Mouse (Mus musculus) stomach, embryonic 14.5 days (tissue): ENCODE results near the gene Gm1330. TPM values are rescaled to one million over a fixed set of nuclear protein-coding genes. Genes with fewer than 3 reads are reported as not detected.
"Not testable (repeated sequence)": the region's sequence is repeated elsewhere in the genome, so short reads cannot be mapped to it uniquely, and the experiment has no call there.

Experiments
- ATAC-seq: fragments of 200-750 bp; cut with Nextera tagmentation; 2 replicates; pipeline ENCODE4 v1.8.0; 2017; ENCODE audit warnings: low read depth, moderate TSS enrichment; ENCODE audit not compliant: insufficient number of reproducible peaks, insufficient read depth, low FRiP score
- H3K27ac ChIP-seq: fragments of 300-500 bp; sonication (generic); 2 replicates; pipeline ENCODE4 v1.5.1; 2014; ENCODE audit warnings: mild to moderate bottlenecking, low read length, moderate library complexity, mixed read lengths
- H3K27me3 ChIP-seq: fragments of 300-500 bp; sonication (generic); 2 replicates; pipeline ENCODE4 v1.6.1; 2014; ENCODE audit warnings: low read length, control low read depth, mixed read lengths; ENCODE audit not compliant: control insufficient read depth, insufficient read depth
- H3K36me3 ChIP-seq: fragments of 300-500 bp; sonication (generic); 2 replicates; pipeline ENCODE4 v1.6.1; 2014; ENCODE audit warnings: mild to moderate bottlenecking, control low read depth, low read length, moderate library complexity, mixed read lengths; ENCODE audit not compliant: control insufficient read depth, insufficient read depth
- H3K4me1 ChIP-seq: fragments of 300-500 bp; sonication (generic); 2 replicates; pipeline ENCODE4 v1.6.1; 2014; ENCODE audit warnings: low read length, control low read depth, mixed read lengths; ENCODE audit not compliant: control insufficient read depth, insufficient read depth
- H3K4me2 ChIP-seq: fragments of 300-500 bp; sonication (generic); replicated peaks from 2 replicates; pipeline ENCODE4 v1.6.1; 2014; ENCODE audit warnings: low read depth, low read length, control low read depth
- H3K4me3 ChIP-seq: fragments of 300-500 bp; sonication (generic); 2 replicates; pipeline ENCODE4 v1.5.1; 2014; ENCODE audit warnings: low read depth, low read length, control low read depth
- H3K9ac ChIP-seq: fragments of 300-500 bp; sonication (generic); replicated peaks from 2 replicates; pipeline ENCODE4 v1.6.1; 2014; ENCODE audit warnings: low read depth, mild to moderate bottlenecking, control low read depth, low read length, moderate library complexity, mixed read lengths
- H3K9me3 ChIP-seq: fragments of 300-500 bp; sonication (generic); 2 replicates; pipeline ENCODE4 v1.6.1; 2016; ENCODE audit warnings: low read depth, low read length, control low read depth; ENCODE audit not compliant: control insufficient read depth
- WGBS: fragments of 180-500 bp; shearing (Covaris S2); extraction: QIAGEN DNeasy Blood & Tissue Kit; methylation state at CpG from one replicate; pipeline ENCODE4 v1.1.7; 2014; 5-methylcytosine and 5-hydroxymethylcytosine counted together
- polyA plus RNA-seq: library from polyadenylated mRNA; unstranded; fragments of >200 nt; fragmentation: Nextera tagmentation; extraction: Ambion mirVana; gene quantifications from 2 replicates; pipeline ENCODE4 v1.2.1, GENCODE M21; 2014

The Gm1330 gene
- not detected in 2 replicates for polyA plus RNA-seq

DNA sequence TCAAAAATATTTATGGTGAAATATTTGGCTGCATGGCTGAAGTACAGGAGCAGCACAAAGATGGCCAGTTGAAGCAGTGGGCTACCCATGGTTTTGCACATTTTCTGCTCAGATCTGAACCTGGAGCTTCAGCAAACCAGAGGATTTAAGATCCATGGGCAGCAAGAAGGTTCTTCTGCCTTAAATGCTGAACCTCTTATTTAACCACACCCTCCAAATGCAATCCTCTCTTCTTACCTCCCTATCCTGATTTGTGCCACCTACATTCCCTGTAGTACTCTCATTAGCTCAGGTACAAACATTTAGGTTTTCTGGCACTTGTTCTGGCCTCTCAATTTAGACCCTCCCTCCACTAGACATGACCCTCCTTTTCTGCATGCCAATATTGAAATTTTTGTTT is at the start of gene Gm1330:
Gene Gm1330, minus strand, starts transcription at position 101 of the 400 bp plus-strand sequence.
- H3K4me2 ChIP-seq = no peak within 1 kb of the TSS
- no peak within 1 kb of the TSS for H3K27ac ChIP-seq
- no peak for ATAC-seq
- no peak within 1 kb of the TSS for H3K9ac ChIP-seq
- no peak within 1 kb of the TSS for H3K4me3 ChIP-seq
- no peaks in the 10 kb centered on the region for H3K4me1 ChIP-seq
- H3K36me3 ChIP-seq = no peaks in the 10 kb centered on the region
- H3K27me3 ChIP-seq = no peaks in the 10 kb centered on the region
- H3K9me3 ChIP-seq = no peaks in the 10 kb centered on the region

DNA sequence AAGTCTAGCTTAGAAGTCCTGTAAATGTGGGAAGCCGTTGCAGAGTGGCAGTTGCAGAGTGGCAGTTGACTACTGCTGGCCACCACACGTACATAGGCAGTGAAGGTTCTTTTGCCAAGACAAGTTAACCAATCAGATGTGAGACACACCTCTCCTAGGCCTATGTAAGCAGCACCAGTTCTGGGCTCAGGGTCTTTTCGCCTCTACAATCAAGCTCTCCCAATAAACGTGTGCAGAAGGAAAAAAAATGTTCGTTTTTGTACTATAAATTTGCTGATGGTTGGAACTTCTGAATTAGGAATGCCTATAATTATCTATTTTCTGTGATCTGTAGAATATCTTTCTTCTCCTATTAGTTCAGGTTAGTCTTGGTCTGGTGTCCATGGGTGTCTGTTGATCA is 14.1 kb upstream of the Gm1330 start, which contains the start of gene Gm10750:
Gene Gm10750, minus strand, starts transcription at position 101 of the 400 bp plus-strand sequence.
- ATAC-seq, H3K9me3 ChIP-seq, H3K9ac ChIP-seq, H3K4me3 ChIP-seq, H3K27me3 ChIP-seq, H3K4me2 ChIP-seq, H3K36me3 ChIP-seq, H3K4me1 ChIP-seq, H3K27ac ChIP-seq: not testable (repeated sequence)
- 73% methylated on average over 5 of the region's 5 CpGs for WGBS

DNA sequence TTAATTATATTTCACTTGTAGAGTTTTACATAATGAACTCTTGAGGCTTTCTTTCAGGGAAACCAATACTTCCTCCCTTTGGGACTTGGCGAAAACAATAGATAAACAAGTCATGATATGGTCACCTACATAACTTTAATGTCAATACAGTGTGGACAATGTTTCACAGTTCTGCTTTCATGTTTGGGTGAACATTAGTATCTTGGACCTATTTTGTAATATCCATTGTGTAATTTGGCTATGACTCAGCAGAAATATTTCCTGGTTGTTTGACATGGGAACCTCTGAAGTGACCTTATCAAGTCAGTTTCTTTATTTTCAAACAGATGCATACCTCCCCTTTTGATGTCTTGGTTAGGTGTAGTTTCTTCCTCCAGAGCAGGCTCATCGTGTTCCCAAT is 1.8 kb upstream of the Gm1330 start:
- no peaks in the 10 kb centered on the region for H3K9me3 ChIP-seq
- H3K4me3 ChIP-seq = no peak overlapping the region
- ATAC-seq = no peak
- H3K9ac ChIP-seq = no peak overlapping the region
- H3K27ac ChIP-seq = no peak overlapping the region
- H3K4me1 ChIP-seq = no peaks in the 10 kb centered on the region
- no peaks in the 10 kb centered on the region for H3K27me3 ChIP-seq
- H3K4me2 ChIP-seq = no peak overlapping the region
- H3K36me3 ChIP-seq = no peaks in the 10 kb centered on the region
- WGBS = 77% methylated on average over 2 of the region's 2 CpGs

DNA sequence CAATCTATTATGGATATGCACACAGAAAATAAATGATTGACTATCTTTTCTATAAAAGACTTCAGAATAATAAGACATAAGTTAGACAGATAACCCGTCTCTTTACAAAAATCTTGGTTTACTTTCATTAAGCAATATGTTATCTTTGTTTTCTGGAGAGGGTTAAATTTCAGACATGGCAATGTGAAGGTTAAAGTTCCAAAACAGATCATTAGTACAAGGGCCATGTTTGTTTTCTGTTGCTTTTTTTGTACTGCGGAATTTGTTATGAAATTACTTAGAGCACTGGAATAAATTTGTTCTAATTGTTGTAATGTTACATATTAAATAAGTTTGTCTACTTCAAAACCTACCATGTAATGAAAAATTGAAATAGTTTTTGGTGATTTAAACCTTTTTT is 7.9 kb downstream of the Gm1330 start:
- Histone ChIP-seq H3K9me3 (no peaks in the 10 kb centered on the region), H3K27ac (no peak overlapping the region)
- 91% methylated on average over 2 of the region's 2 CpGs for WGBS

More for the DNA sequence above, 7.9 kb downstream of the Gm1330 start:
- Histone ChIP-seq H3K4me2 (no peak overlapping the region), H3K4me1 (no peaks in the 10 kb centered on the region), H3K27me3 (no peaks in the 10 kb centered on the region), H3K36me3 (no peaks in the 10 kb centered on the region), H3K9ac (no peak overlapping the region), H3K4me3 (no peak overlapping the region)
- no peak for ATAC-seq

Other genes with a start within 250 kb of the Gm1330 start
- not detected in 2 replicates for gene Cst11, start 231.8 kb downstream of the Gm1330 start, polyA plus RNA-seq
- not detected in 2 replicates for gene 8030411F24Rik, start 221.2 kb downstream of the Gm1330 start, polyA plus RNA-seq
- not detected in 2 replicates for gene Cst12, start 213.9 kb downstream of the Gm1330 start, polyA plus RNA-seq
- gene Cst8, start 204.5 kb downstream of the Gm1330 start, polyA plus RNA-seq = 0.68 TPM in 1 of 2 replicates, not detected in the other
- not detected in 2 replicates for gene Cst13, start 183.2 kb downstream of the Gm1330 start, polyA plus RNA-seq
- not detected in 2 replicates for gene Cst9, start 168.1 kb downstream of the Gm1330 start, polyA plus RNA-seq
- gene 9230104L09Rik, start 138.2 kb downstream of the Gm1330 start, polyA plus RNA-seq = not detected in 2 replicates
- gene Cst3, start 127.6 kb downstream of the Gm1330 start, polyA plus RNA-seq = 533 and 548 TPM in 2 replicates
- gene Gm10750, start 14.0 kb upstream of the Gm1330 start, polyA plus RNA-seq = not detected in 2 replicates